Mouse (Mus musculus) hindbrain, embryonic 10.5 days (tissue): ENCODE data around the gene Parp3. TPM values are rescaled to one million over a fixed set of nuclear protein-coding genes. Genes with fewer than 3 reads are reported as not detected.

Source experiments
- DNase-seq: peaks from one replicate; pipeline ENCODE4 v3.0.0-alpha.2; 2017; ENCODE audit warnings: low spot score
- H3K27ac ChIP-seq: fragments of 300-500 bp; sonication (generic); 2 replicates; pipeline ENCODE4 v1.5.1; 2016; ENCODE audit warnings: mild to moderate bottlenecking, moderate library complexity
- H3K27me3 ChIP-seq: fragments of 300-500 bp; sonication (generic); 2 replicates; pipeline ENCODE4 v1.6.1; 2016; ENCODE audit warnings: mild to moderate bottlenecking; ENCODE audit not compliant: poor library complexity, insufficient read depth, severe bottlenecking
- H3K36me3 ChIP-seq: fragments of 300-500 bp; sonication (generic); 2 replicates; pipeline ENCODE4 v1.6.1; 2016; ENCODE audit warnings: mild to moderate bottlenecking, moderate library complexity
- H3K4me1 ChIP-seq: fragments of 300-500 bp; sonication (generic); replicated peaks from 2 replicates; pipeline ENCODE4 v1.6.1; 2016; ENCODE audit warnings: mild to moderate bottlenecking
- H3K4me3 ChIP-seq: fragments of 300-500 bp; sonication (generic); 2 replicates; pipeline ENCODE4 v1.5.1; 2016; ENCODE audit warnings: mild to moderate bottlenecking, moderate library complexity
- H3K9me3 ChIP-seq: fragments of 300-500 bp; sonication (generic); 2 replicates; pipeline ENCODE4 v1.6.1; 2016; ENCODE audit warnings: mild to moderate bottlenecking, moderate library complexity
- WGBS: fragments of 180-500 bp; shearing (Covaris S2); methylation state at CpG from one replicate; pipeline ENCODE4 v1.1.7; 2016; 5-methylcytosine and 5-hydroxymethylcytosine counted together
- polyA plus RNA-seq: library from polyadenylated mRNA; unstranded; fragments of >200 nt; fragmentation: Nextera tagmentation; extraction: Ambion mirVana; gene quantifications from 2 replicates; pipeline ENCODE4 v1.2.1, GENCODE M21; 2016

Parp3 gene
- polyA plus RNA-seq, 1 experiment from 2014 or later: 1.8 TPM

- WGBS: 91% methylated on average over 16 of the region's 16 CpGs
Observed at GRCm38 (mm10) chr9:106473081-106473752, 3.5 kb downstream of the Parp3 start.

DNA sequence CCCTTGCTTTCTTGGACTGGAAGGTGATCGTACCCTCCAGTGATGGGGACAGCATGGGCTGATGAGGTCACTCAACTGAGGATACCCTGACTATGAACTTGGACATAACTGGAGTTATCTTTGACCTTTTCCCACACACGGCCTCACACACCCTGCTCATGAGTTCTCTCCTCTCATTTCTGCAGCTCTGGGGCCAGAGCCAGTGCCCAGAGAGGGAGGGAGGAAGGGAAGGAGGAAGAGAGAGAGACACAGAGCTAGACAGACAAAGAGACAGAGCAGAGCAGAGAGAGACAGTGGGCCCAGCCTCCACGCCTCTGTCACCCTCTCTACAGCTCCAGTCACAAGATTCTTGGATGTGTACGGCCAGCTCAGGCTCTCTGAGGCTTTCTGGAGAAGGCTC lies 4.4 kb downstream of the Parp3 start:
- peaks cover 70% of the 10 kb centered on the region for H3K4me1 ChIP-seq
- DNase-seq: no peak
- H3K27ac ChIP-seq: peak overlapping the region; percentile 35

More at GRCm38 (mm10) chr9:106473081-106473752, 3.5 kb downstream of the Parp3 start:
- no peak for DNase-seq
- Histone ChIP-seq H3K27me3 (peaks cover 20% of the 10 kb centered on the region), H3K9me3 (no peaks in the 10 kb centered on the region), H3K4me3 (no peak overlapping the region), H3K36me3 (no peaks in the 10 kb centered on the region), H3K4me1 (peaks cover 79% of the 10 kb centered on the region), H3K27ac (peak overlapping the region; percentile 81; the same call in 1 of the 2 replicates)

GRCm38 (mm10) chr9:106471892-106472291 lies 4.9 kb downstream of the Parp3 start:
- Histone ChIP-seq H3K4me3 (peak overlapping the region; percentile 19; the same call in 1 of the 2 replicates), H3K27ac (peak overlapping the region; percentile 50; the same call in 1 of the 2 replicates), H3K27me3 (peaks cover 20% of the 10 kb centered on the region), H3K4me1 (peaks cover 66% of the 10 kb centered on the region), H3K9me3 (no peaks in the 10 kb centered on the region), H3K36me3 (no peaks in the 10 kb centered on the region)
- WGBS: 13% methylated on average over 5 of the region's 5 CpGs
- DNase-seq: peak; percentile 33

More for the DNA sequence above, 4.4 kb downstream of the Parp3 start:
- no peaks in the 10 kb centered on the region for H3K9me3 ChIP-seq
- 76% methylated on average over 4 of the region's 4 CpGs for WGBS
- H3K4me3 ChIP-seq: no peak overlapping the region
- H3K27me3 ChIP-seq: peaks cover 20% of the 10 kb centered on the region
- no peaks in the 10 kb centered on the region for H3K36me3 ChIP-seq

GRCm38 (mm10) chr9:106470991-106471750 lies 5.6 kb downstream of the Parp3 start:
- DNase-seq: no peak
- no peak overlapping the region for H3K4me3 ChIP-seq
- 57% methylated on average over 14 of the region's 14 CpGs for WGBS
- peak overlapping the region; percentile 50; the same call in 1 of the 2 replicates for H3K27ac ChIP-seq
- peaks cover 59% of the 10 kb centered on the region for H3K4me1 ChIP-seq
- peaks cover 21% of the 10 kb centered on the region for H3K27me3 ChIP-seq
- H3K9me3 ChIP-seq: no peaks in the 10 kb centered on the region
- peaks cover 2% of the 10 kb centered on the region for H3K36me3 ChIP-seq

DNA sequence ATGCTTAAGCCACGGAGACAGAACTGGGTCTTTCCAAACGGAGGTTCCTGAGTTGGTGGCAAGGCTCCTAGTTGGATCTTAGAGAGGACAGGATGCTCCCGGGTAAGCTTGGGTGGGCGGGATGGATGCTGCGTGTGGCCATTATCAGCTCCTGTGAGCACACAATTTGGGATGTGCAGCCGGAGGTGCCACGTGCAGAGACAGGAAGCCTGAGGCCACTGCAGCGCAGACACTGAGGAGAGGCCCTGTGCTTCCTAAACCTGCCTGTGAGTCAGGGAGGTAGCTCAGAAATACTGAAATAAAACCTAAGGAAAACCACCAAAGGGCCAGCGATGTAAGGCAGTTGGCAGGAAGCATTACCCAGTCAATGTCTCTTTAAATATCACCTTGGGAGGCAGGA lies 7.0 kb downstream of the Parp3 start:
- WGBS: 73% methylated on average over 9 of the region's 9 CpGs
- Histone ChIP-seq H3K9me3 (no peaks in the 10 kb centered on the region), H3K27ac (no peak overlapping the region; the same call in 1 of the 2 replicates), H3K27me3 (peaks cover 35% of the 10 kb centered on the region), H3K36me3 (peaks cover 16% of the 10 kb centered on the region), H3K4me3 (no peak overlapping the region), H3K4me1 (peaks cover 58% of the 10 kb centered on the region)
- no peak for DNase-seq

DNA sequence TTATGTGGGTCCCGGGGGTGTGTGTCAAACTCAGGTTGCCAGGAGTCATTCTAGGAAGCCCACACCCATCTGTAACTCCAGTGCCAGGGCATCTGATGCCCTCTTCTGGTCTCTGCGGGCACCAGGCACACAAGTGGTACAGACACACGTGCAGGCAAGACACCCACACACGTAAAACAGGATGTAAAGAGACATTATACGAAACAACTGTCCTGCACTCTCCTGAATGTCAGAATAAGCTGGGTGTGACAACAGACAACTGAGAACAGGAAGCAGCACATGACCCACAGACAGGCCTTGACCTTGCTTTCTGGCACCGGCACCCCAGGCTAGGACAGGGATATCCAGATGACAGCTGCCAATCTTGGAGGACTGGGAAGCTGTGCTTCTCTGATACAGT lies 7.4 kb downstream of the Parp3 start:
- no peak for DNase-seq
- Histone ChIP-seq H3K9me3 (no peaks in the 10 kb centered on the region), H3K27me3 (peaks cover 39% of the 10 kb centered on the region), H3K27ac (no peak overlapping the region), H3K36me3 (peaks cover 20% of the 10 kb centered on the region), H3K4me1 (peaks cover 58% of the 10 kb centered on the region), H3K4me3 (no peak overlapping the region)
- WGBS: 75% methylated on average over 6 of the region's 6 CpGs

DNA sequence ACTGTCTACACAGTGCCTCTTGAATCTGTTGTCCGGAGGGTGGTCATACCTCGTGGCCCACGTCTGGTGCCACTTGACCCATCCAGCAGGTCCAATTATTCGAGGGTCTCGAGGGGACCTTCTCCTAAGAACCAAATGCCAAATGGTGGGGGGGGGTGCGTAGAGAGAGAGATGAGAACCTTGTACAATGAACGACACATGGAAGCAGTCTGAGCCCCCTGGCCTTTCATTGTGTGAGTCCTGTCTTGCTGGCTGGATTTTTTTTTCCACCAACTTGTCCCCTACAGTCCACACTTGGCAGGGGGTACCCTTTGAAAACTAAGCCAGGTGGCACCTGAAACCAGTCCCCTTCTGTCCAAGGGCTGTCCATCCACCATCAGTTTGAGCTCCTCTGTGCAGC lies 9.0 kb downstream of the Parp3 start:
- peaks cover 54% of the 10 kb centered on the region for H3K27me3 ChIP-seq
- H3K36me3 ChIP-seq: peaks cover 36% of the 10 kb centered on the region
- DNase-seq: no peak
- H3K4me1 ChIP-seq: peaks cover 60% of the 10 kb centered on the region
- no peak overlapping the region for H3K27ac ChIP-seq
- 79% methylated on average over 7 of the region's 7 CpGs for WGBS
- H3K9me3 ChIP-seq: no peaks in the 10 kb centered on the region
- H3K4me3 ChIP-seq: no peak overlapping the region

DNA sequence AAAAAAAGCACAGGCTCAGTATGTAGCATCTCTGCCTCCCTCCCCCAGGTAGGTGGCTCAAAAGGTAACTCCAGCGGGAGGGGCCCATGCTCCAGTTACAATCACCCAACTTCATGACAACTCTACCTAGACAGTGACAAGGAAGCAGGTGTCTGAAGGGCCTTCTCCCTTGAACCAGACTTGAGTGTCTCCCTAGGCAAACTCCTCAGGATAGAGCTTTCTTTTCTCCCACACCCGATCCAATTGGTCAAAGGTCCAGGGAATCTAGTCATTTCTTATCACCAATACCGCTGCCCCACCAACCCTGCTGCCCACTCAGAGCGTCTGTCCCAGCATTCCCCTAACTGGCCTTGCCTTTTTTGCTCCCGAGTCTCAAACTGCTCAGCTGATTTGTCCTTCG lies 10.0 kb downstream of the Parp3 start:
- Histone ChIP-seq H3K36me3 (peaks cover 46% of the 10 kb centered on the region), H3K4me1 (peaks cover 58% of the 10 kb centered on the region)

DNA sequence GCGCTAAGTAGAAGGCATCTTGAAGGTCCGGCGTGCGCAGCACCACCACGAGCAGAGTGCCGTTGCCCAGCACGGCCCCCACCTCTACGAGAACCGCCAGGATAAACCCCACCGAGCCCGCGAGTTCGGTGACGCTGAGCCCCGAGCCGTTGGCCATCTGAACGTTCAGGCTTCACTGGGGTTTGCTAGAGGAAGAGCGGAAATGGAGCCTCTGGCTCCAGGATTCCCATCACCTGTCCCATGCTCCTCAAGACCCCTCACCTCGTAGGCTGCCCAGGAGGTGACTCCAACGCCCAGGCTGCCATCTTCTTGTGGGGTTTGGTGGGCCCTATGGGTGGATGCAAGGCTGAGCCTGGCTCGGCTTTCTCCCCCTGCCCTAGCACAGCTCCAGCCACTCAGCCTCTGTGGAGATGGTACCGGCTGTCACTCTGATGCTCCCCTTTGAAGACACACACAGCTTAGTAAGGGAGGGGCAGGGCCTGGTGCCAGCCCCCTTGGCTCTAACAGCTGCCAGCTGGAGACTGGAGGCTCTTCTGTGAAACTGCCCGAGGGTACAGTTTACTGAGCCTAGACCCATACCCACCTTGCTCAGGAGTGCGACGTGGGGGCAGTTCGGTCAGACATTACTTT lies 11.1 kb downstream of the Parp3 start, which contains the start of gene Gpr62:
Gene Gpr62 (minus strand): TSS at position 368 of the 630 bp plus-strand sequence.
- WGBS: 31% methylated on average over 26 of the region's 26 CpGs
- Histone ChIP-seq H3K27me3 (peaks cover 42% of the 10 kb centered on the region), H3K27ac (peak within 1 kb of the TSS; percentile 87), H3K4me3 (peak within 1 kb of the TSS; percentile 61), H3K9me3 (no peaks in the 10 kb centered on the region), H3K36me3 (peaks cover 57% of the 10 kb centered on the region), H3K4me1 (peaks cover 60% of the 10 kb centered on the region)
- DNase-seq: no peak

More for the DNA sequence above, 10.0 kb downstream of the Parp3 start:
- Histone ChIP-seq H3K27ac (no peak overlapping the region), H3K27me3 (peaks cover 49% of the 10 kb centered on the region), H3K9me3 (no peaks in the 10 kb centered on the region), H3K4me3 (no peak overlapping the region)
- DNase-seq: no peak
- 93% methylated on average over 6 of the region's 6 CpGs for WGBS

- Histone ChIP-seq H3K27me3 (peaks cover 40% of the 10 kb centered on the region), H3K27ac (peak overlapping the region; percentile 87), H3K4me1 (peaks cover 66% of the 10 kb centered on the region), H3K9me3 (no peaks in the 10 kb centered on the region), H3K4me3 (peak overlapping the region; percentile 61), H3K36me3 (peaks cover 64% of the 10 kb centered on the region)
- DNase-seq: peak; percentile 69
- WGBS: 1% methylated on average over 99 of the region's 99 CpGs
Observed at GRCm38 (mm10) chr9:106464751-106465541, 11.8 kb downstream of the Parp3 start.

GRCm38 (mm10) chr9:106463122-106464063 lies 13.4 kb downstream of the Parp3 start:
- WGBS: 82% methylated on average over 21 of the region's 21 CpGs
- DNase-seq: no peak
- Histone ChIP-seq H3K9me3 (no peaks in the 10 kb centered on the region), H3K27me3 (peaks cover 36% of the 10 kb centered on the region), H3K4me3 (peak overlapping the region; percentile 7), H3K27ac (no peak overlapping the region), H3K36me3 (peaks cover 80% of the 10 kb centered on the region), H3K4me1 (peaks cover 74% of the 10 kb centered on the region)
